In the genomic region with DNA sequence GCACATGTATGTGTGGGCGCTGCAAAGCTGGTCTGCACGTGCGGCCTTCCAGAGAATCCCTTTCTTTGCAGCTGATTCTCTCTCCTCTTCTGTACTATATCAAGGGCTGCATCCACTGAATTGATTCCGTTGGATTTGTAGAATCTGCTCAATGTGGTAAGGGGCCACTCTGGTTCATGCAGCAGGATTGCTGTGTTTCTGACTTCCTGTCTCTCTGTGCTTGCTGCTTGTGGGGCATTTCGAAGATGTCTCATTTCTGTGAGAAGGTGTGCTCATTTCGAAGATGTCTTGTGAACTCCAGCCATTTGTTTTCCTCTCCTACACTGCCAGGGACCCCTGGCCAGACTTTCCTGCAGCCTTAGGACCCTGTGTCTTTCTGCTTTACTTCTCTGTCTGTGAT, we compare ENCODE assay signal across 18 mouse cellular contexts.
DNase-seq lines count a peak whose midpoint lies in the region; ATAC-seq lines count a peak whose summit lies in the region.
"Had no signal": no experiment of that assay in that cellular context is flagged by ENCODE, and none has a peak within 500 bp of the region (broad histone marks: within the 10 kb centered on the region; RNA-seq: fewer than 3 reads in every experiment).

No protein-coding gene starts in this region.

- DNase-seq in kidney, postnatal 10 days = no peak
- peak; percentile 16 for DNase-seq in thymus, postnatal 0 days (ENCODE audit: low spot score)
- no peak for DNase-seq in thymus, postnatal 14 days
- DNase-seq in frontal cortex, adult 2 months (ENCODE audit: extremely low spot score in 1 of 2, low spot score in 1 of 2) = no peak
- DNase-seq: cerebellum, adult 11-12 months; cerebellum, postnatal 25 days; spleen, adult 18-20 months; thymus, adult 18-20 months had no signal

- peaks cover 27% of the 10 kb centered on the region for H3K4me1 ChIP-seq in kidney, embryonic 15.5 days
- H3K4me1 ChIP-seq in kidney, embryonic 14.5 days (ENCODE audit: control insufficient read depth, insufficient read depth, low read length) = 0 out of 2 replicates have a peak, but pooled peaks cover 5% of the 10 kb centered on the region
- H3K4me1 ChIP-seq: neural tube, embryonic 12.5 days had no signal

- no peak overlapping the region for H3K4me2 ChIP-seq in kidney, embryonic 15.5 days
- H3K4me2 ChIP-seq in kidney, embryonic 14.5 days (replicated peaks; ENCODE audit: low read depth, low read length) = no peak overlapping the region
- H3K4me2 ChIP-seq: hindbrain, embryonic 12.5 days; lung, embryonic 15.5 days; neural tube, embryonic 12.5 days had no signal

- H3K9ac ChIP-seq in kidney, embryonic 15.5 days = no peak overlapping the region
- no peak overlapping the region for H3K9ac ChIP-seq in kidney, embryonic 14.5 days (ENCODE audit: low read depth, low read length)
- H3K9ac ChIP-seq: hindbrain, embryonic 12.5 days; lung, embryonic 15.5 days; neural tube, embryonic 12.5 days had no signal

- H3K4me3 ChIP-seq in kidney, embryonic 15.5 days (replicated peaks) = no peak overlapping the region
- H3K4me3 ChIP-seq in kidney, embryonic 14.5 days (ENCODE audit: low read length) = no peak overlapping the region
- H3K4me3 ChIP-seq: erythroblast, embryonic 14.5 days; hindbrain, embryonic 12.5 days; lung, embryonic 15.5 days; neural tube, embryonic 12.5 days had no signal

- H3K27ac ChIP-seq in kidney, embryonic 15.5 days = 0 out of 2 replicates have a peak overlapping the region, but pooled peaks have one; percentile 41
- H3K27ac ChIP-seq in kidney, embryonic 14.5 days (ENCODE audit: low read depth, low read length) = no peak overlapping the region
- H3K27ac ChIP-seq: hindbrain, embryonic 12.5 days; lung, embryonic 15.5 days; neural tube, embryonic 12.5 days had no signal

- no peaks in the 10 kb centered on the region for H3K27me3 ChIP-seq in kidney, embryonic 15.5 days
- H3K27me3 ChIP-seq in kidney, embryonic 14.5 days (ENCODE audit: control insufficient read depth, insufficient read depth, low read length) = no peaks in the 10 kb centered on the region
- H3K27me3 ChIP-seq: hindbrain, embryonic 12.5 days; lung, embryonic 15.5 days; megakaryocyte, embryonic 14.5 days; neural tube, embryonic 12.5 days had no signal

- no peaks in the 10 kb centered on the region for H3K9me3 ChIP-seq in kidney, embryonic 15.5 days (replicated peaks)
- no peaks in the 10 kb centered on the region for H3K9me3 ChIP-seq in kidney, embryonic 14.5 days (ENCODE audit: control insufficient read depth, low read length)
- H3K9me3 ChIP-seq: hindbrain, embryonic 12.5 days; lung, embryonic 15.5 days; megakaryocyte, embryonic 14.5 days; neural tube, embryonic 12.5 days had no signal

- no peak for ATAC-seq in kidney, embryonic 15.5 days (replicated peaks; ENCODE audit: low FRiP score)
- ATAC-seq in inflammation-experienced regulatory T-cells, adult 6 months = peak; percentile 35
- ATAC-seq in kidney, embryonic 14.5 days (ENCODE audit: low FRiP score, low TSS enrichment) = no peak
- ATAC-seq: forebrain, embryonic 16.5 days; intestine, embryonic 16.5 days had no signal

- no peaks in the 10 kb centered on the region for H3K36me3 ChIP-seq in kidney, embryonic 15.5 days
- H3K36me3 ChIP-seq in kidney, embryonic 14.5 days (ENCODE audit: control insufficient read depth, insufficient read depth, low read length) = no peaks in the 10 kb centered on the region
- H3K36me3 ChIP-seq: hindbrain, embryonic 12.5 days; lung, embryonic 15.5 days; neural tube, embryonic 12.5 days had no signal

- 84% methylated on average over 6 of the region's 6 CpGs for WGBS in kidney, embryonic 15.5 days
- WGBS in kidney, embryonic 14.5 days = 86% methylated on average over 6 of the region's 6 CpGs
